Mouse (Mus musculus): ENCODE measurements around the gene Mtif3. TPM values are rescaled to one million over a fixed set of nuclear protein-coding genes. Genes with fewer than 3 reads are reported as not detected.

The Mtif3 gene
- polyA plus RNA-seq (2012; rRNA removed), result 16.9 TPM in 2 replicates

GRCm38 (mm10) chr5:146963118-146963936, at the start of gene Mtif3:
Gene Mtif3, minus strand, starts transcription at chr5:146963800.

GRCm38 (mm10) chr5:146948508-146949088, 15.0 kb downstream of the Mtif3 start, which contains the start of gene Gtf3a:
Gene Gtf3a, plus strand, starts transcription at chr5:146948657.

Other genes starting within 250 kb of the Mtif3 start
- gene Usp12, start 168.8 kb downstream of the Mtif3 start, polyA plus RNA-seq (2012; rRNA removed), result 14.6 and 15.0 TPM in 2 replicates
- 29.5 and 45.6 TPM in 2 replicates for gene Rpl21, start 130.9 kb downstream of the Mtif3 start, polyA plus RNA-seq (2012; rRNA removed)
- gene Rasl11a, start 118.7 kb downstream of the Mtif3 start, polyA plus RNA-seq (2012; rRNA removed), result 6.6 and 8.5 TPM in 2 replicates
- gene Gtf3a, start 15.1 kb downstream of the Mtif3 start, polyA plus RNA-seq (2012; rRNA removed), result 87.2 and 115 TPM in 2 replicates
- gene Lnx2, start 112.8 kb upstream of the Mtif3 start, polyA plus RNA-seq (2012; rRNA removed), result 34.3 and 48.1 TPM in 2 replicates
- 46.3 and 54.5 TPM in 2 replicates for gene Polr1d, start 113.2 kb upstream of the Mtif3 start, polyA plus RNA-seq (2012; rRNA removed)
- not detected in 2 replicates for gene Gsx1, start 224.9 kb upstream of the Mtif3 start, polyA plus RNA-seq (2012; rRNA removed)